Mouse (Mus musculus) adrenal gland, postnatal 10 days (tissue): Measurements from ENCODE around the gene Ankrd13c. TPM values are rescaled to one million over a fixed set of nuclear protein-coding genes. Genes with fewer than 3 reads are reported as not detected.

Experiments
- DNase-seq: peaks from one replicate; pipeline ENCODE4 v3.0.0; 2021; ENCODE audit warnings: mixed read lengths
- total RNA-seq, 2 experiments: library from RNA; stranded (reverse); gene quantifications; 2 replicates each; pipeline ENCODE4 v1.2.3; 2021

The Ankrd13c gene
- total RNA-seq, 2 experiments from 2014 or later = 58.7 to 62.5 TPM

- no peak for DNase-seq
Observed at GRCm38 (mm10) chr3:157952716-157953115, 5.7 kb downstream of the Ankrd13c start.

- DNase-seq = no peak
Observed at GRCm38 (mm10) chr3:157955466-157955865, 8.4 kb downstream of the Ankrd13c start.

- DNase-seq = no peak
Observed at GRCm38 (mm10) chr3:157956201-157956600, 9.2 kb downstream of the Ankrd13c start.

- DNase-seq = no peak
Observed at GRCm38 (mm10) chr3:157957320-157957719, 10.3 kb downstream of the Ankrd13c start.

- no peak for DNase-seq
Observed at GRCm38 (mm10) chr3:157971151-157971550, 24.1 kb downstream of the Ankrd13c start.

- no peak for DNase-seq
Observed at GRCm38 (mm10) chr3:157973236-157973635, 26.2 kb downstream of the Ankrd13c start.

GRCm38 (mm10) chr3:157979619-157980018 is 32.6 kb downstream of the Ankrd13c start:
- DNase-seq = no peak

- DNase-seq = no peak
Observed at GRCm38 (mm10) chr3:157993322-157993721, 46.3 kb downstream of the Ankrd13c start.

- DNase-seq = no peak
Observed at GRCm38 (mm10) chr3:157995726-157996125, 48.7 kb downstream of the Ankrd13c start.

- DNase-seq = no peak
Observed at GRCm38 (mm10) chr3:157998742-157999369, 51.8 kb downstream of the Ankrd13c start.

GRCm38 (mm10) chr3:158008647-158009046 is 61.6 kb downstream of the Ankrd13c start:
- no peak for DNase-seq

- no peak for DNase-seq
Observed at GRCm38 (mm10) chr3:158009762-158010320, 62.8 kb downstream of the Ankrd13c start.

- peak; percentile 94 for DNase-seq
Observed at GRCm38 (mm10) chr3:158031371-158031925, 84.4 kb downstream of the Ankrd13c start.

GRCm38 (mm10) chr3:158032106-158032505 is 85.1 kb downstream of the Ankrd13c start:
- no peak for DNase-seq

- no peak for DNase-seq
Observed at GRCm38 (mm10) chr3:158035866-158036265, 88.8 kb downstream of the Ankrd13c start.

- peak; percentile 97 for DNase-seq
Observed at GRCm38 (mm10) chr3:158036329-158036988, 89.4 kb downstream of the Ankrd13c start, which contains the start of the genes Srsf11 and Lrrc40. TSS of gene Srsf11 (minus strand) at chr3:158036639. TSS of gene Lrrc40 (plus strand) at chr3:158036662.

- DNase-seq = no peak
Observed at GRCm38 (mm10) chr3:158038106-158038505, 91.1 kb downstream of the Ankrd13c start.

- DNase-seq = no peak
Observed at GRCm38 (mm10) chr3:158040755-158041154, 93.7 kb downstream of the Ankrd13c start.

GRCm38 (mm10) chr3:158049508-158049907 is 102.5 kb downstream of the Ankrd13c start:
- DNase-seq = no peak
